Mouse (Mus musculus) small intestine, adult 2 months (tissue): ENCODE measurements around the gene Fbxw2. TPM values are rescaled to one million over a fixed set of nuclear protein-coding genes. Genes with fewer than 3 reads are reported as not detected.
"Not testable (repeated sequence)": the region's sequence is repeated elsewhere in the genome, so short reads cannot be mapped to it uniquely, and the experiment has no call there.

Experiments
- H3K27ac ChIP-seq: fragments of 200-500 bp; 2 replicates; pipeline ENCODE4 v1.5.1; 2012; ENCODE audit warnings: low read depth, low read length, control low read depth, inconsistent platforms; ENCODE audit not compliant: insufficient read depth
- H3K27me3 ChIP-seq: fragments of 200-500 bp; 2 replicates; pipeline ENCODE4 v1.6.1; 2012; ENCODE audit warnings: mild to moderate bottlenecking, moderate library complexity, low read length, inconsistent platforms; ENCODE audit not compliant: control insufficient read depth, insufficient read depth
- H3K36me3 ChIP-seq: fragments of 200-500 bp; 2 replicates; pipeline ENCODE4 v1.6.1; 2012; ENCODE audit warnings: mild to moderate bottlenecking, low read length, control low read depth, inconsistent platforms; ENCODE audit not compliant: control insufficient read depth, insufficient read depth
- H3K4me1 ChIP-seq: fragments of 200-500 bp; 2 replicates; pipeline ENCODE4 v1.6.1; 2012; ENCODE audit warnings: low read length, inconsistent platforms, mixed read lengths; ENCODE audit not compliant: control insufficient read depth, insufficient read depth, insufficient read length
- H3K4me3 ChIP-seq: fragments of 200-500 bp; 2 replicates; pipeline ENCODE4 v1.5.1; 2012; ENCODE audit warnings: low read depth, mild to moderate bottlenecking, control low read depth, inconsistent platforms, low read length, moderate library complexity
- CTCF ChIP-seq: fragments of 200-500 bp; IDR thresholded peaks from 2 replicates; pipeline ENCODE4 v1.5.1; 2012; ENCODE audit warnings: low read depth, mild to moderate bottlenecking, control low read depth, inconsistent platforms, low read length, moderate library complexity, mixed read lengths; ENCODE audit not compliant: insufficient replicate concordance, insufficient read length; ENCODE audit errors: extremely low read depth
- POLR2A ChIP-seq: fragments of 200-500 bp; IDR thresholded peaks from 2 replicates; pipeline ENCODE4 v1.6.1; 2012; ENCODE audit warnings: low read depth, mild to moderate bottlenecking, control low read depth, inconsistent platforms, low read length, moderate library complexity
- WGBS: fragments of 180-500 bp; shearing (Covaris S2); methylation state at CpG from one replicate; pipeline ENCODE4 v1.1.7; 2018; 5-methylcytosine and 5-hydroxymethylcytosine counted together
- polyA plus RNA-seq: library from polyadenylated mRNA; depleted of rRNA; stranded (reverse); fragments of >200 nt; gene quantifications from 2 replicates; pipeline ENCODE4 v1.2.3, GENCODE M21; 2012

Fbxw2 gene
- polyA plus RNA-seq, 1 experiment, result 17.0 TPM

DNA sequence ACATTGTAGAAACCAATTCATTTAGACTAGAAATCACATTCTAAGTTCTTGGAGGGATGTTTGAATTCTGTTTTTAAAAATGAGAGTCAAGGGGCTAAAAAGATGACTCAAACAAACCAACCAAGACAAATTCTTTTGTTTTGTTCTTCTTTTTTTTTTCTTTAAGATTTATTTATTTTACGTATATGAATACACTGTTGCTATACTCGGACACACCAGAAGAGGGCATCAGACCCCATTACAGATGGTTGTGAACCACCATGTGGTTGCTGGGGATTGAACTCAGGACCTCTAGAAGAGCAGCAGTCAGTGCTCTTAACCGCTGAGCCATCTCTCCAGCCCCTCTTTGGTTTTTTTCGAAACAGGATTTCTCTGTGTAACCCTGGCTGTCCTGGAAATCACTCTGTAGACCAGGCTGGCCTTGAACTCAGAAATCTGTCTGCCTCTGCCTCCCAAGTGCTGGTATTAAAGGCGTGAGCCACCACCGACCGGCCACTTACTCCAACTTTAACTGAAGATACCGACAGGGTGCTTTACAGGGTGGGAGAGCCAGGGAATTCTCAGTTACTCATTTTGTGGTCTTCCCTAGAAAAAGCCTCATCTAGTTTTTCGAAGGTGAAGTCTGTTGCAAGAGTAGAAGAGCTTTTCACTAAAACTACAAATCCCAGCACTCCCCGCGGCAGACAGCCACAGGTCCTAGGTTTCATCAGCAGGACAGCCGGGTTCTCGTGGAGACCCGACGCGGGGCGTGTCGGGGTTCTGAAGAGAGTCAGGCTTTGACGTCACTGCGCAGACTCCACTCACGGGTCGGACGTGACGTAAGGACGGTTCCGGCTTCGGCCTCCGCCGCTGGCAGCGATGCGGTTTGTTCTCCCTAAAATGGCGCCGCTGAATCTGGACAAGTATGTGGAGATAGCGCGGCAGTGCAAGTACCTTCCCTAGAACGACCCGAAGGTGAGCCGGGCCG lies 24.3 kb downstream of the Fbxw2 start:
- WGBS, result 6% methylated on average over 39 of the region's 39 CpGs
- H3K27me3 ChIP-seq, result no peaks in the 10 kb centered on the region

GRCm38 (mm10) chr2:34800371-34800770 lies 25.7 kb downstream of the Fbxw2 start:
- H3K36me3 ChIP-seq, result peaks cover 5% of the 10 kb centered on the region
- H3K4me1 ChIP-seq, result peaks cover 2% of the 10 kb centered on the region
- TF ChIP-seq POLR2A, result no peak
- TF ChIP-seq CTCF, result no peak
- H3K27ac ChIP-seq, result peak overlapping the region; percentile 74; the same call in 1 of the 2 replicates
- no peaks in the 10 kb centered on the region for H3K27me3 ChIP-seq
- no peak overlapping the region for H3K4me3 ChIP-seq
- WGBS, result 62% methylated on average over 7 of the region's 7 CpGs

More for the DNA sequence above, 24.3 kb downstream of the Fbxw2 start:
- H3K27ac ChIP-seq, result peak overlapping the region; percentile 75
- H3K36me3 ChIP-seq, result peaks cover 10% of the 10 kb centered on the region
- peak overlapping the region; percentile 81 for H3K4me3 ChIP-seq
- TF ChIP-seq POLR2A (peak; percentile 72), CTCF (no peak)
- H3K4me1 ChIP-seq, result peaks cover 2% of the 10 kb centered on the region

GRCm38 (mm10) chr2:34799357-34800256 lies 26.5 kb downstream of the Fbxw2 start, which contains the start of gene Rabepk:
Gene Rabepk, minus strand, starts transcription at chr2:34799912.
- Histone ChIP-seq H3K27ac (peak within 1 kb of the TSS; percentile 74), H3K36me3 (peaks cover 2% of the 10 kb centered on the region; the same call in 1 of the 2 replicates), H3K4me1 (peaks cover 2% of the 10 kb centered on the region), H3K4me3 (peak within 1 kb of the TSS; percentile 77), H3K27me3 (no peaks in the 10 kb centered on the region)
- TF ChIP-seq CTCF (no peak), POLR2A (peak; percentile 74)
- WGBS, result 1% methylated on average over 44 of the region's 44 CpGs

GRCm38 (mm10) chr2:34795426-34795825 lies 30.7 kb downstream of the Fbxw2 start:
- Histone ChIP-seq H3K36me3 (peaks cover 5% of the 10 kb centered on the region; the same call in 1 of the 2 replicates), H3K4me3 (no peak overlapping the region), H3K27me3 (no peaks in the 10 kb centered on the region), H3K4me1 (peaks cover 1% of the 10 kb centered on the region), H3K27ac (no peak overlapping the region)
- no peak for TF ChIP-seq CTCF
- 89% methylated on average over 7 of the region's 7 CpGs for WGBS

DNA sequence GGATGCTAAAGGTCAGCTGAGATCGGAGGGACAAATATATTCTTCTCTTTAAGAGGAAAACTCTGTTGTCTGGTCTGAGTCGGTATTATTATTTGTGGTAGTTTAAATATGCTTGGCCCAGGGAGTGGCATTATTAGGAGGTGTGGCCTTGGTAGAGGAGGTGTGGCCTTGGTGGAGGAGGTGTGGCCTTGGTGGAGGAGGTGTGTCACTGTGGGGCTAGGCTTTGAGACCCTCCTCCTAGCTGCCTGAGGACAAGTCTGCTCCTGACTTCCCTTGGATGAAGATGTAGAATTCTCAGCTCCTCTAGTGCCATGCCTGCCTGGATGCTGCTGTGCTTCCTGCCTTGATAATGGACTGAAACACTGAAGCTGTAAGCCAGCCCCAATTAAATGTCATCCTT lies 31.6 kb downstream of the Fbxw2 start:
- WGBS, result 93% methylated on average over 2 of the region's 2 CpGs
- TF ChIP-seq POLR2A, result no peak
- no peak for TF ChIP-seq CTCF
- Histone ChIP-seq H3K36me3 (peaks cover 5% of the 10 kb centered on the region; the same call in 1 of the 2 replicates), H3K27me3 (no peaks in the 10 kb centered on the region), H3K4me1 (no peaks in the 10 kb centered on the region), H3K27ac (no peak overlapping the region), H3K4me3 (no peak overlapping the region)

GRCm38 (mm10) chr2:34792543-34792942 lies 33.6 kb downstream of the Fbxw2 start:
- WGBS, result 93% methylated on average over 2 of the region's 2 CpGs
- H3K27ac ChIP-seq, H3K4me3 ChIP-seq, H3K36me3 ChIP-seq, H3K27me3 ChIP-seq, H3K4me1 ChIP-seq: not testable (repeated sequence)

DNA sequence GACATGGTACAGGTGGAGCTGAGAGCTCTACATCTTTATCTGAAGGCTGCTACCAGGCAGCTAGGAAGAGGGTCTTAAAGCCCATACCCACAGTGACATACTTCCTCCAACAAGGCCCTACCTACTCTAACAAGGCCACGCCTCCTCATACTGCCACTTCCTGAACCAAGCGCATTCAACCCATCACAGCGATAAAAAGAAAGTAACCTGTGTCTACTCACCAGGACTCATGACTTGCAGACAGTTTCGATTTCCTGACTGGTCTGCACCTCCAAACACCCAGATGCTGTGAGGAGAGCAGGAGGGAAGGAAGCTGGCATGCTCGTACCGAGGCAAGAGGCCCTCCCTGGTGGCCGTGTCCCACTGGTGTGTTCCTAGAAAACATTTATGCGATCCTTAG lies 35.8 kb downstream of the Fbxw2 start:
- Histone ChIP-seq H3K27ac (no peak overlapping the region), H3K36me3 (peaks cover 5% of the 10 kb centered on the region), H3K4me1 (no peaks in the 10 kb centered on the region), H3K27me3 (no peaks in the 10 kb centered on the region), H3K4me3 (peak overlapping the region; percentile 32)
- TF ChIP-seq CTCF (no peak), POLR2A (no peak)
- 80% methylated on average over 8 of the region's 8 CpGs for WGBS
